Mouse (Mus musculus): ENCODE results near the gene Yars2. TPM values are rescaled to one million over a fixed set of nuclear protein-coding genes. Genes with fewer than 3 reads are reported as not detected.

The Yars2 gene
- polyA plus RNA-seq (2015; fragmentation: Nextera tagmentation; extraction: Ambion mirVana), result 33.1 and 39.3 TPM in 2 replicates

GRCm38 (mm10) chr16:16302369-16303137 lies at the start of gene Yars2:
TSS of gene Yars2 (plus strand) at chr16:16302965.

GRCm38 (mm10) chr16:16358481-16359100 lies 55.8 kb downstream of the Yars2 start, which contains the start of gene Dnm1l:
TSS of gene Dnm1l (minus strand) at chr16:16358959.

Other genes starting within 250 kb of the Yars2 start
- 2.6 and 2.9 TPM in 2 replicates for gene Pkp2, start 89.6 kb upstream of the Yars2 start, polyA plus RNA-seq (2015; fragmentation: Nextera tagmentation; extraction: Ambion mirVana)
- gene Dnm1l, start 56.0 kb downstream of the Yars2 start, polyA plus RNA-seq (2015; fragmentation: Nextera tagmentation; extraction: Ambion mirVana), result 111 and 113 TPM in 2 replicates

All from neural tube, postnatal 0 days (tissue).